Mouse (Mus musculus) heart, postnatal 10 days (tissue): ENCODE data around the gene Chst5. TPM values are rescaled to one million over a fixed set of nuclear protein-coding genes. Genes with fewer than 3 reads are reported as not detected.

Experiments
- DNase-seq, 2 experiments: peaks; one replicate each; pipeline ENCODE4 v3.0.0; 2021
- intact Hi-C: fragments of 180-260 bp; cut with DNase I; formaldehyde crosslinking; loops from one replicate; pipeline ENCODE4 v1.15.1; 2025
- total RNA-seq, 2 experiments: library from RNA; stranded (reverse); gene quantifications; 2 replicates each; pipeline ENCODE4 v1.2.3; 2021

The Chst5 gene
- total RNA-seq, 2 experiments from 2014 or later, result not detected

- intact Hi-C loops, result loop anchor here (5.0 kb wide), 1 partner anchor 55 kb away; no protein-coding TSS in a partner anchor
- peak; percentile 60 to 64 for DNase-seq
These were observed 22.5 kb upstream of the Chst5 start for GRCm38 (mm10) chr8:111932580-111933336.

DNA sequence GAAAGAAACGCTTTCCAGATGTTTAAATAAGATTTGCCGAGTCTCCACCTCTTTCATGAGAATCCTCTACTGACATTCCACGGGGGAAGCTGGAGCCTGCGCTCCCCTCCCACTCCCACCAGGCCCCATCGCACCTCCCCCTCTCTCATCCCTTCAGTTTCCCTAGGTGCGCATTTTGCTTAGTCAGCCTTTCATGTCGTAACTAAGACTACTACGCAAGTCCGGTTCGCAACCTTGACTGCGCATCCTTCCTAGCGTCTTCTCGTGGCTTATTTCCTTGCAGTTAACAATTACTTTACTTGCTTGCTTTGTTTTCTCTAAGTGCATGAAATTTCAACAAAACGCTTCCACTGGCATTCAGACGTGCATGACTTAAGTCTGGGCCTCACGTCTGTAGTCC, 21.5 kb upstream of the Chst5 start:
- intact Hi-C loops, result loop anchor here (5.0 kb wide), 1 partner anchor 56 kb away; no protein-coding TSS in a partner anchor
- DNase-seq, result no peak

GRCm38 (mm10) chr8:111929648-111930344, 19.5 kb upstream of the Chst5 start:
- no peak for DNase-seq
- intact Hi-C loops, result loop anchor here (5.0 kb wide), 1 partner anchor 58 kb away; no protein-coding TSS in a partner anchor

- no peak for DNase-seq
- intact Hi-C loops, result no loop called here
These were observed 14.7 kb upstream of the Chst5 start for GRCm38 (mm10) chr8:111924976-111925375.

DNA sequence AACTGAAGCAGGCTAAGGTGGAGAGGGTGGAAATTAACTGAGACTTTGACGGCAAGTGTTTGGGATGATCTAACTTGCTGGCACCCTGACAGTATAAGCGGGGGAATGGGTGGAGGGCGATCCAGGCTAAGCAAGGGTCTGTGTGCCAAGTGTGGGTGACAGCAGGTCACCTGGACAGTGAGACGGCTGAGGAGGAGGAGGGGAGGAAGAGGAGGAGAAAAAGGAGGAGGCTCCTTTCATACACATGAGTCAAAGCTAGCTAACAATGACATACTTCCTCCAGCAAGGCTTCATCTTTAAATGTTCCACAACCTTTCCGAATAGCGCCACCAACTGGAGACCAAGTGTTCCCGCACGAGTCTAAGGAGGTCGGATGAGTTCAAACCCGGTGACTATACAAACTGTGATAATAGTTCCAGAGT, 13.1 kb upstream of the Chst5 start:
- intact Hi-C loops, result loop anchor here (2.0 kb wide), 1 partner anchor 43 kb away; no protein-coding TSS in a partner anchor
- peak; percentile 62 to 79 for DNase-seq

- intact Hi-C loops, result no loop called here
These were observed 10.7 kb upstream of the Chst5 start for GRCm38 (mm10) chr8:111920971-111921370.

DNA sequence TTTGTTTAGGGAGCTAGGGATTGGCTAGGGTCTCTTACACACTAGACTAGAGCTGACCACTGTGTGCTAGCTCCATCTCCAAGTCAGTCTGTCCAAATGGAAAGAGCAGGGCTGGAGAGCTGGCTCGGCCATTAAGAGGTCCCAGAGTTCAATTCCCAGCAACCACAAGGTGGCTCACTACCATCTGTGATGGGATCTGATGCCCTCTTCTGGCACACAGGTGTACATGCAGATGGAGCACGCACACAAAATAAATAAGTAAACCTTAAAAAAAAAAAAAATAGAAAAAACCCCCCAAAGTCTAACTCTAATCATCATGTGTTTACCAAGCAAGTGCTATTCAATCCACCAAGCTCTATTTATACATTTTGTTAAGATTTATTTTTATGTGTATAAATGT, 9.4 kb upstream of the Chst5 start:
- DNase-seq, result no peak
- intact Hi-C loops, result no loop called here

More at GRCm38 (mm10) chr8:111920971-111921370, 10.7 kb upstream of the Chst5 start:
- DNase-seq, result no peak

- DNase-seq, result no peak
- intact Hi-C loops, result no loop called here
These were observed 2.7 kb upstream of the Chst5 start for GRCm38 (mm10) chr8:111912860-111913432.

- intact Hi-C loops, result no loop called here
- no peak for DNase-seq
These were observed 1.3 kb upstream of the Chst5 start for GRCm38 (mm10) chr8:111911572-111911971.

DNA sequence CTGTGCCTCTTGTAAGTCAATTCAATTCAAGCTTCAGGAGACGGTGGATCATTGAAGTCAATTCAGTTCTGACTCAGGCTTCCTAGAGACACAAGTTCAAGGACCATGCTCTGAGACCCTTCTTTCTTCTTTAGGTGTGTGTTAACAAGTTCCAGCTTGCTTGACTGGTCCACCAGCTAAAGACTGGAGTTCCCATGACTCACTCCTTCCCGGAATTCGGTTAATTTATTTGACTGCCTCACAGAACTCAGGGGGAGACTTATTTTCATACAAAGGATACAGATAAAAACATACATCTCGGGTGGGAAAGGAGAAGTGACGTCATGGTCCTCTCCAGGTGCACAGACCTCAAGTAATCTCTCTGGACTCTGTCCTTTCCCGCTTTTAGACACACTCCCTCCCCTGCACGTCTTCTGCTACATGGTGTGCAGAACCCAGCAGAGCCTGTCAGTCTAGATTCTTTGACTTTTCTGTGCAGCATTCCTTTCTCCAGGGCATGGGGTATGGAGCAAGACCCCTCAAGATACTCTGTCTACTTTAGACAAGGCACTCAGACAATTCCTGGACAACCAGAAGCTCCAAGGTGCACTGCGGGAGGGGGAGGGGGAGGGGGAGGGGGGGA, 4.6 kb downstream of the Chst5 start:
- intact Hi-C loops, result no loop called here
- no peak for DNase-seq

- DNase-seq, result peak; percentile 42 to 48
- intact Hi-C loops, result no loop called here
These were observed 8.2 kb downstream of the Chst5 start for GRCm38 (mm10) chr8:111902080-111902479.

DNA sequence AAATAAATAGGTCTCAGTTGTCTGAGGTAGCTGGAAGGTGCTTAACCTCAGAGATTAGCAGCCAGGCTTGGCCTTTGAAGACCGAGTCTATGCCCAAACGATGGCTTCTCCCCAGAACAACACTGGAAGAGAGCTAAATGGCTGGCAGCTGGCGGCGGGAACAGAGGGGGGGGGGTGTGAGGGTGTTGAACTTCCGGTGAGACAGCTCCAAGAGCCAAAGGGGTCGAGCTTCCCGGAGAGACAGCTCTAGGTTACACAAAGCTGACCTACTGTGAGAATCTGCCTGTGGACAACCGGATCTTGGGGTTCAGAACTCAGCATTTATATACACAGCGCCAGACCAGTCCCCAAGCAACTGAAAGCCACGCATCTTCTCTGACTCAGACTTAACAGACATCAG, 11.7 kb downstream of the Chst5 start:
- intact Hi-C loops, result no loop called here
- DNase-seq, result no peak

DNA sequence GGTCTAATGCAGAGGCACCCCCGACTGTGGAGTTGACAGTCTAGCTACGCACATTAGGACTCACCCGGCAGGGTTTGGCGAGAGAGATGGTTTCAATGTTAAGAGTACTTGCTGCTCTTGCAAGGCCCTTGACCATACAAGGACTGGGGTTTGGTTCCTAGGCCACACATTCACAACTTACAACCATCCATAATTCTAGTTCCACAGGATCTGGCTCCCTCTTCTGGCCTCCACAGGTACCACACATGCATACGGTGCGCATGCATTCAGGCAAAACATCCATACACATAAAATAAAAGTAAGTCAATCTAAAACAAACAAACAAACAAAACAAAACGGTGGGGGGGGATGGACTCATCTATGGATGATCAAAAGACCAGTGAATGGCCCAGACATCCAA, 15.3 kb downstream of the Chst5 start:
- intact Hi-C loops, result no loop called here
- no peak for DNase-seq

DNA sequence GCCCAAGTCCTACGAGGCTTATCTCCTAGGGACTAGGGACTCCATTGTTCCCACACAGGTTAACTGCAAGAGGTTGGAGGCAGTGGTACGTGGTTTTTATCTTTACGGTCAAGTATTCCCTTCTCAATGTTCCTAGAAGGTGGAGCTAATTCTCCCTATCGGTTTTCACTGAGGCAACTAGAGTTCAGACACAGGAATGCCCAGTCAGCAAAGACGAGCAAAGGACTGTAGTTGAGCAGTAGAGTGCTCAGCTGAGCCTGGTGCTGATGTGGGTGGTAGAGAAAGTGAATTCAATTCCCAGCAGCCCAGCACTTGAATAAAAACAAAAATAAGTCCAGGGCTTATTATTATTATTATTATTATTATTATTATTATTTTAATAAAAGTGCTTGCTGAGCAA, 17.6 kb downstream of the Chst5 start:
- intact Hi-C loops, result no loop called here

GRCm38 (mm10) chr8:111891983-111892382, 18.3 kb downstream of the Chst5 start:
- no peak for DNase-seq
- intact Hi-C loops, result no loop called here

More for the DNA sequence above, 17.6 kb downstream of the Chst5 start:
- no peak for DNase-seq

- no peak for DNase-seq
- intact Hi-C loops, result no loop called here
These were observed 19.3 kb downstream of the Chst5 start for GRCm38 (mm10) chr8:111890911-111891303.

- no peak for DNase-seq
- intact Hi-C loops, result no loop called here
These were observed 20.0 kb downstream of the Chst5 start for GRCm38 (mm10) chr8:111889931-111890910.

DNA sequence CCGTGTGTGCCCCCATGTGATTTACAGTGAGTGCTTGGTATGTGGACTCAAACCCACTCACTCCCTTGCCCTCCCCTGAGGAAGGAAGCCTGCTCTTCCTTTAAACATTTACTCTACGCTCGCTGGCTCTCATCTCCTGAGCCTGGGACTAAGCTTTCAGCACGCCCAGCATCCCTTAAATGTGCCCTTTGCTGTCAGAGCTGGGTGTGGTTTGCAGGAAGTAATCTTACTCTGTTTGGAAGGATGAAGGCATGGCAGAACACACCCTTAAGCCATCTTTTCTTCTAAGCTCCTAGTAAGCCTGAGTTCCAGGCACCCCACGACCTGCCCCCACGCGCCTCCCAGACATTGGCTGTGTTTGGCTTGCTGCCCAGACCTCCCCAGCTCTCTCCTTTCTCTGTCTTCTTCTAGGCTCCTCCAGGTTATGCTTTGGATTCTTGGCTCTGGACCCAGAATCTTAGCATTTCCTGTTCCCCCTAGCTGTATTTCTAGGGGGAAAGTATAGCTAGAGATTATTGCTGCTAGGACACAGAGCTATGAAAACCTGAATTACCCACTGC, 22.1 kb downstream of the Chst5 start:
- intact Hi-C loops, result no loop called here
- no peak for DNase-seq

DNA sequence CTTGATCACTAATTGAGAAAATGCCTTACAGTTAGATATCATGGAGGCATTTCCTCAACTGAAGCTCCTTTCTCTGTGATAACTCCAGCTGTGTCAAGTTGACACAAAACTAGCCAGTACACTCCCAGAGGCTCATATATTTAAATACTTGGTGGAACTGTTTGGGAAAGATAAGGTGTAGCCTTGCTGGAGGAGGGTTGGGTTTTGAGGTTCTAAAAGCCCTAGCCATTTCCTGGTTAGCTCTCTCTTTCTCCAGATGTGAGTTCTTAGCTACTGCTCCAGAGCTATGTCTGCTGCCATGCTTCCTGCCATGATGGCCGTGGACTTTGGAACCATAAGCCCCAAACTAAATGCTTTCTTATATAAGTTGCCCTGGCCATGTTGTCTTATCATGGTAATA, 22.8 kb downstream of the Chst5 start:
- intact Hi-C loops, result no loop called here
- no peak for DNase-seq

DNA sequence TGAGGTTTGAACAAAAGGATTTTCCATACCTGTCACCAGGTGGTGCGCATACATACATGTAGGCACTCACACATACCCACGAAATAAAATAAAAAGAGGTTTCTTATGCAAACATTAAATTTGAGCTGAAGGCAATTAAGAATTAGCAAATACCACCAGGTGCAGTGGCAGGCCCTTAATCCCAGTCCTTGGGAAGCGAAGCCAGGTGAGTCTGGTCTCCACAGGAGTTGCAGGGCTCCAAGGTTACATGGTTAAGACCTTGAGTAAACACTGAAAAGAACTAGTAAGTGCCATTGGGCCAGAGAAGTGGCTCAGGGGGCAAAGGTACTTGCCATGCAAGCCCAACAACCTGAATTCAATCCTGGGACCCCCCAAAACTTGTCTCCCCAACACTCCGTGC, 26.6 kb downstream of the Chst5 start:
- intact Hi-C loops, result no loop called here
- no peak for DNase-seq
